Mouse (Mus musculus) heart, embryonic 12.5 days (tissue): ENCODE data around the gene Mfap1b. TPM values are rescaled to one million over a fixed set of nuclear protein-coding genes. Genes with fewer than 3 reads are reported as not detected.
"Not testable (repeated sequence)": the region's sequence is repeated elsewhere in the genome, so short reads cannot be mapped to it uniquely, and the experiment has no call there.

Experiments used
- ATAC-seq: fragments of 200-750 bp; cut with Nextera tagmentation; 2 replicates; pipeline ENCODE4 v1.8.0; 2017; ENCODE audit warnings: moderate TSS enrichment, moderate library complexity; ENCODE audit not compliant: insufficient number of reproducible peaks, low FRiP score
- H3K27ac ChIP-seq: fragments of 300-500 bp; sonication (generic); 2 replicates; pipeline ENCODE4 v1.5.1; 2016; ENCODE audit warnings: mild to moderate bottlenecking, moderate library complexity; ENCODE audit not compliant: poor library complexity, severe bottlenecking
- H3K27me3 ChIP-seq: fragments of 300-500 bp; sonication (generic); replicated peaks from 2 replicates; pipeline ENCODE4 v1.6.1; 2016; ENCODE audit warnings: mild to moderate bottlenecking, moderate library complexity
- H3K36me3 ChIP-seq: fragments of 300-500 bp; sonication (generic); 2 replicates; pipeline ENCODE4 v1.6.1; 2016; ENCODE audit warnings: mild to moderate bottlenecking, moderate library complexity
- H3K4me1 ChIP-seq: fragments of 300-500 bp; sonication (generic); replicated peaks from 2 replicates; pipeline ENCODE4 v1.6.1; 2016; ENCODE audit warnings: mild to moderate bottlenecking
- H3K4me2 ChIP-seq: fragments of 300-500 bp; sonication (generic); 2 replicates; pipeline ENCODE4 v1.6.1; 2016; ENCODE audit warnings: mild to moderate bottlenecking, moderate library complexity
- H3K4me3 ChIP-seq: fragments of 300-500 bp; sonication (generic); 2 replicates; pipeline ENCODE4 v1.5.1; 2016; ENCODE audit warnings: mild to moderate bottlenecking
- H3K9ac ChIP-seq: fragments of 300-500 bp; sonication (generic); 2 replicates; pipeline ENCODE4 v1.6.1; 2016; ENCODE audit warnings: mild to moderate bottlenecking, moderate library complexity
- H3K9me3 ChIP-seq: fragments of 300-500 bp; sonication (generic); replicated peaks from 2 replicates; pipeline ENCODE4 v1.6.1; 2016; ENCODE audit warnings: mild to moderate bottlenecking, moderate library complexity
- WGBS: fragments of 180-500 bp; shearing (Covaris S2); methylation state at CpG from one replicate; pipeline ENCODE4 v1.1.7; 2016; 5-methylcytosine and 5-hydroxymethylcytosine counted together
- polyA plus RNA-seq: library from polyadenylated mRNA; unstranded; fragments of >200 nt; fragmentation: Nextera tagmentation; extraction: Ambion mirVana; gene quantifications from 2 replicates; pipeline ENCODE4 v1.2.1, GENCODE M21; 2016

Gene Mfap1b
- polyA plus RNA-seq, 1 experiment from 2014 or later = 48.4 TPM

GRCm38 (mm10) chr2:121505942-121506882 is 32.3 kb upstream of the Mfap1b start, which contains the start of the genes Mfap1a and Wdr76:
Mfap1a (minus strand) TSS chr2:121506665.
Wdr76 (plus strand) TSS chr2:121506723.
- peak; percentile 90 for ATAC-seq
- H3K4me2 ChIP-seq = peak within 1 kb of the TSS; percentile 83
- H3K4me1 ChIP-seq = peaks cover 14% of the 10 kb centered on the region
- WGBS = 3% methylated on average over 42 of the region's 42 CpGs
- H3K4me3 ChIP-seq = peak within 1 kb of the TSS; percentile 66
- not testable (repeated sequence) for H3K36me3 ChIP-seq, H3K9me3 ChIP-seq, H3K27me3 ChIP-seq
- peak within 1 kb of the TSS; percentile 79 for H3K9ac ChIP-seq
- H3K27ac ChIP-seq = peak within 1 kb of the TSS; percentile 51; the same call in 1 of the 2 replicates

- H3K4me3 ChIP-seq, H3K9ac ChIP-seq, H3K4me2 ChIP-seq, H3K27me3 ChIP-seq, H3K27ac ChIP-seq, ATAC-seq, H3K9me3 ChIP-seq, H3K4me1 ChIP-seq, H3K36me3 ChIP-seq: not testable (repeated sequence)
- 100% methylated on average over 2 of the region's 6 CpGs for WGBS
These were observed 27.7 kb upstream of the Mfap1b start for GRCm38 (mm10) chr2:121501550-121501949.

GRCm38 (mm10) chr2:121484403-121484802 is 10.5 kb upstream of the Mfap1b start:
- not testable (repeated sequence) for H3K9me3 ChIP-seq, H3K4me1 ChIP-seq, H3K27ac ChIP-seq, ATAC-seq, H3K4me3 ChIP-seq, H3K9ac ChIP-seq, H3K4me2 ChIP-seq, H3K36me3 ChIP-seq, H3K27me3 ChIP-seq
- WGBS = 61% methylated on average over 2 of the region's 2 CpGs

- no peak overlapping the region for H3K4me2 ChIP-seq
- no peak overlapping the region for H3K4me3 ChIP-seq
- H3K36me3 ChIP-seq = no peaks in the 10 kb centered on the region
- no peaks in the 10 kb centered on the region; the same call in 1 of the 2 replicates for H3K27me3 ChIP-seq
- no peak overlapping the region for H3K27ac ChIP-seq
- 74% methylated on average over 8 of the region's 8 CpGs for WGBS
- no peaks in the 10 kb centered on the region for H3K9me3 ChIP-seq
- no peak for ATAC-seq
- H3K4me1 ChIP-seq = no peaks in the 10 kb centered on the region
- no peak overlapping the region for H3K9ac ChIP-seq
These were observed 9.7 kb upstream of the Mfap1b start for GRCm38 (mm10) chr2:121483576-121483975.

GRCm38 (mm10) chr2:121480916-121481315 is 7.0 kb upstream of the Mfap1b start:
- not testable (repeated sequence) for H3K4me1 ChIP-seq, H3K27me3 ChIP-seq, H3K36me3 ChIP-seq, H3K9me3 ChIP-seq, H3K27ac ChIP-seq, H3K4me2 ChIP-seq, H3K9ac ChIP-seq, ATAC-seq, H3K4me3 ChIP-seq
- 81% methylated on average over 13 of the region's 13 CpGs for WGBS

- no peaks in the 10 kb centered on the region for H3K9me3 ChIP-seq
- peaks cover 3% of the 10 kb centered on the region; the same call in 1 of the 2 replicates for H3K36me3 ChIP-seq
- 60% methylated on average over 3 of the region's 3 CpGs for WGBS
- H3K4me1 ChIP-seq = no peaks in the 10 kb centered on the region
- ATAC-seq = no peak
- no peaks in the 10 kb centered on the region; the same call in 1 of the 2 replicates for H3K27me3 ChIP-seq
- no peak overlapping the region for H3K4me3 ChIP-seq
- H3K27ac ChIP-seq = no peak overlapping the region
- no peak overlapping the region for H3K9ac ChIP-seq
- H3K4me2 ChIP-seq = no peak overlapping the region
These were observed 6.6 kb upstream of the Mfap1b start for GRCm38 (mm10) chr2:121480498-121480897.

- H3K27me3 ChIP-seq = no peaks in the 10 kb centered on the region
- H3K36me3 ChIP-seq = peaks cover 3% of the 10 kb centered on the region; the same call in 1 of the 2 replicates
- peaks cover 3% of the 10 kb centered on the region; the same call in 1 of the 2 replicates for H3K4me1 ChIP-seq
- 76% methylated on average over 3 of the region's 3 CpGs for WGBS
- H3K4me3 ChIP-seq = no peak overlapping the region
- H3K27ac ChIP-seq = no peak overlapping the region
- ATAC-seq = no peak
- H3K9ac ChIP-seq = no peak overlapping the region
- no peak overlapping the region for H3K4me2 ChIP-seq
- no peaks in the 10 kb centered on the region for H3K9me3 ChIP-seq
These were observed 3.8 kb upstream of the Mfap1b start for GRCm38 (mm10) chr2:121477491-121478266.

- not testable (repeated sequence) for ATAC-seq, H3K9me3 ChIP-seq, H3K4me1 ChIP-seq, H3K27me3 ChIP-seq, H3K4me2 ChIP-seq, H3K27ac ChIP-seq, H3K4me3 ChIP-seq, H3K9ac ChIP-seq, H3K36me3 ChIP-seq
- WGBS = 90% methylated on average over 2 of the region's 2 CpGs
These were observed 1.4 kb upstream of the Mfap1b start for GRCm38 (mm10) chr2:121475306-121475705.

GRCm38 (mm10) chr2:121474180-121474535 is 291 bp upstream of the Mfap1b start:
- H3K9ac ChIP-seq = peak overlapping the region; percentile 83; the same call in 1 of the 2 replicates
- H3K27me3 ChIP-seq = no peaks in the 10 kb centered on the region
- 30% methylated on average over 8 of the region's 8 CpGs for WGBS
- H3K36me3 ChIP-seq = peaks cover 8% of the 10 kb centered on the region; the same call in 1 of the 2 replicates
- H3K4me2 ChIP-seq = peak overlapping the region; percentile 97
- H3K27ac ChIP-seq = peak overlapping the region; percentile 58; the same call in 1 of the 2 replicates
- peaks cover 3% of the 10 kb centered on the region; the same call in 1 of the 2 replicates for H3K4me1 ChIP-seq
- peak; percentile 16 for ATAC-seq
- H3K4me3 ChIP-seq = peak overlapping the region; percentile 80
- no peaks in the 10 kb centered on the region for H3K9me3 ChIP-seq

GRCm38 (mm10) chr2:121472783-121473182 is 1.1 kb downstream of the Mfap1b start:
- not testable (repeated sequence) for H3K27ac ChIP-seq, H3K9me3 ChIP-seq, H3K4me1 ChIP-seq, H3K36me3 ChIP-seq, H3K9ac ChIP-seq, H3K27me3 ChIP-seq, ATAC-seq, H3K4me3 ChIP-seq
- WGBS = 89% methylated on average over 3 of the region's 3 CpGs
- peak overlapping the region; percentile 97; the same call in 1 of the 2 replicates for H3K4me2 ChIP-seq

GRCm38 (mm10) chr2:121468982-121469381 is 4.9 kb downstream of the Mfap1b start:
- not testable (repeated sequence) for ATAC-seq, H3K27me3 ChIP-seq
- 84% methylated on average over 4 of the region's 6 CpGs for WGBS

More at GRCm38 (mm10) chr2:121468982-121469381, 4.9 kb downstream of the Mfap1b start:
- not testable (repeated sequence) for H3K36me3 ChIP-seq, H3K4me1 ChIP-seq, H3K4me2 ChIP-seq, H3K4me3 ChIP-seq, H3K9me3 ChIP-seq, H3K27ac ChIP-seq, H3K9ac ChIP-seq
